Mouse (Mus musculus) embryonic facial prominence, embryonic 11.5 days (tissue): ENCODE measurements around the gene Syt5. TPM values are rescaled to one million over a fixed set of nuclear protein-coding genes. Genes with fewer than 3 reads are reported as not detected.
"Not testable (repeated sequence)": the region's sequence is repeated elsewhere in the genome, so short reads cannot be mapped to it uniquely, and the experiment has no call there.

Experiments
- ATAC-seq: fragments of 200-750 bp; cut with Nextera tagmentation; replicated peaks from 2 replicates; pipeline ENCODE4 v1.8.0; 2017; ENCODE audit warnings: low read depth; ENCODE audit not compliant: insufficient number of reproducible peaks, low FRiP score, low TSS enrichment
- DNase-seq: peaks from one replicate; pipeline ENCODE4 v3.0.0-alpha.2; 2015; ENCODE audit warnings: low spot score
- H3K27ac ChIP-seq: fragments of 300-500 bp; sonication (generic); replicated peaks from 2 replicates; pipeline ENCODE4 v1.5.1; 2014; ENCODE audit warnings: mild to moderate bottlenecking, low read depth, low read length, control low read depth
- H3K27me3 ChIP-seq: fragments of 300-500 bp; sonication (generic); 2 replicates; pipeline ENCODE4 v1.6.1; 2014; ENCODE audit warnings: mild to moderate bottlenecking, low read length, moderate library complexity, mixed read lengths; ENCODE audit not compliant: control insufficient read depth, insufficient read depth
- H3K36me3 ChIP-seq: fragments of 300-500 bp; sonication (generic); replicated peaks from 2 replicates; pipeline ENCODE4 v1.6.1; 2014; ENCODE audit warnings: low read depth, mild to moderate bottlenecking, low read length, moderate library complexity, mixed read lengths; ENCODE audit not compliant: control insufficient read depth, insufficient read depth
- H3K4me1 ChIP-seq: fragments of 300-500 bp; sonication (generic); 2 replicates; pipeline ENCODE4 v1.6.1; 2014; ENCODE audit warnings: low read length, mixed read lengths; ENCODE audit not compliant: control insufficient read depth, insufficient read depth
- H3K4me2 ChIP-seq: fragments of 300-500 bp; sonication (generic); 2 replicates; pipeline ENCODE4 v1.6.1; 2014; ENCODE audit warnings: low read depth, mild to moderate bottlenecking, control low read depth, low read length, moderate library complexity
- H3K4me3 ChIP-seq: fragments of 300-500 bp; sonication (generic); 2 replicates; pipeline ENCODE4 v1.5.1; 2014; ENCODE audit warnings: low read depth, low read length, control low read depth
- H3K9ac ChIP-seq: fragments of 300-500 bp; sonication (generic); replicated peaks from 2 replicates; pipeline ENCODE4 v1.6.1; 2014; ENCODE audit warnings: mild to moderate bottlenecking, control low read depth, low read length
- H3K9me3 ChIP-seq: fragments of 300-500 bp; sonication (generic); replicated peaks from 2 replicates; pipeline ENCODE4 v1.6.1; 2016; ENCODE audit warnings: mild to moderate bottlenecking, low read length, inconsistent platforms, mixed read lengths; ENCODE audit not compliant: control insufficient read depth
- WGBS: fragments of 180-500 bp; shearing (Covaris S2); extraction: QIAGEN DNeasy Blood & Tissue Kit; methylation state at CpG from one replicate; pipeline ENCODE4 v1.1.7; 2014; 5-methylcytosine and 5-hydroxymethylcytosine counted together
- polyA plus RNA-seq: library from polyadenylated mRNA; unstranded; fragments of >200 nt; fragmentation: Nextera tagmentation; extraction: Ambion mirVana; gene quantifications from 2 replicates; pipeline ENCODE4 v1.2.1, GENCODE M21; 2014

Gene Syt5
- polyA plus RNA-seq, 1 experiment from 2014 or later = 4.8 TPM

DNA sequence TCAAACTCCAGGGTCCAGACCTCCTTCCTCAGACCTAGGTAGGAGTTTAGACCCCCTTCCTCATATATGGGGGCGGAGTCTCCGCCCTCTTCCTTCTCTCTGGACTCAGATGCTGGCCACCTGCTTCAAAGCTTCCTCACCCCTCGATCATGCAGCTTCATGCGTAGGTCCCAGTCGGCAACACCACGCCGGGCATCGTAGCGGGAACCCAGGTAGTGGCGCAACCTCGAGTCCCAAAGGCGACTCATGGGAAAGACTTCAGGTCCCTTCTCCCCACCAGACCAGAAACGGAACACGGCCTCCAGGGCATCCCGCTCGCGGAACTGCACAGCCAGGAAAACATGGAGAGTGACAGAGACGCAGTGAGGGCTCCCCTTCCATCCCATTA lies 20.0 kb downstream of the Syt5 start:
- DNase-seq (no peak), ATAC-seq (0 out of 2 replicates have a peak, but pooled peaks have one; percentile 2)
- Histone ChIP-seq H3K9ac (no peak overlapping the region), H3K4me2 (peak overlapping the region; percentile 56), H3K4me3 (no peak overlapping the region), H3K27me3 (no peaks in the 10 kb centered on the region), H3K36me3 (no peaks in the 10 kb centered on the region), H3K9me3 (no peaks in the 10 kb centered on the region), H3K4me1 (no peaks in the 10 kb centered on the region), H3K27ac (no peak overlapping the region)
- 49% methylated on average over 18 of the region's 18 CpGs for WGBS

DNA sequence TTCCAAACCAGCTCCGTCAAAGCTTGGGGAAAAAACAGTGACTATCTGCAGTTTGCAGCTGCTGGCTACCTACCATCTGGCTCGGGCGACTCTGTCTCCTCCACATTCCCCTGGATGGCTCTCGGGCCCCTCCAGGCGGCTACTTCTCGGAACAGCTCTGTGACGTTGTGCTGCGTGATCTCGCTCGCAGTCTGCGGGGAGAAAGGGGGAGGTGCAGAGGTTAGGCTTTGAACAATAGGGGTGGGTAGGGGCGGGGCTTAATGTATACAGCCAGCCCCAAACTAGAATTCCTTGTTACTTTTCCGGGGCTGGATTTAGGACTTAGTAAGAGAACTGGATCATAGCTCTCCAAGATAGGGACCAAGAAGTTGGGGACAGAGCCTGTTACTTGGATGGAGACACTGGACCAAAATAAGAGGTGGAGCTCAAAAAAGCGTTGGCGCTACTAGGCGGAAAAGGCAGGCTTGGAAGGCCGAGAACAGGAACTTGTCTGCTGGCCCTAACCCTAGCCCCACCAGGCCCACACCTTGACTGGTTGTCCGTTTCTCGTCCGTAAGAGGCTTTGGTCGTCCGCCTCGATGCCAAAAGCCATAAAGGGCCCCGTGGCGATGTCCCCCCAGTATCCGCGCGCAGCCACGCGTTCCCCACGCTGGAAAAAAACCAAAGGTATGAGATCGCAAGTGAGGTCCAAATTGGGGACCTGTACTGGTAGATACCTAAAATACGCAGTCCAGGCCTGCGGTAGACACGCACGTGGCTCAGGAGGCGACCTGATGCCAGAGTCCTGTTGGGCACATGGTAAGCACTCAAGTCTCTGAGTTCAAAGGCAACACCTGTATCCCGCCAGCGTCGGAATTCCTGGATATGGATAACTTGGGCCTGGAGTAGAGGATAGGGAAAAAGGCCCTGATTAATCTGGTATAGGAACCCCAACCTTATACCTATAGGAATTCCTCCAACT lies 20.7 kb downstream of the Syt5 start:
- Histone ChIP-seq H3K4me3 (peak overlapping the region; percentile 27), H3K27me3 (0 out of 2 replicates have a peak, but pooled peaks cover 1% of the 10 kb centered on the region), H3K27ac (no peak overlapping the region), H3K4me2 (peak overlapping the region; percentile 56), H3K36me3 (no peaks in the 10 kb centered on the region), H3K9ac (peak overlapping the region; percentile 61), H3K4me1 (no peaks in the 10 kb centered on the region), H3K9me3 (no peaks in the 10 kb centered on the region)
- ATAC-seq (peak; percentile 85), DNase-seq (peak; percentile 95)
- 21% methylated on average over 40 of the region's 40 CpGs for WGBS

DNA sequence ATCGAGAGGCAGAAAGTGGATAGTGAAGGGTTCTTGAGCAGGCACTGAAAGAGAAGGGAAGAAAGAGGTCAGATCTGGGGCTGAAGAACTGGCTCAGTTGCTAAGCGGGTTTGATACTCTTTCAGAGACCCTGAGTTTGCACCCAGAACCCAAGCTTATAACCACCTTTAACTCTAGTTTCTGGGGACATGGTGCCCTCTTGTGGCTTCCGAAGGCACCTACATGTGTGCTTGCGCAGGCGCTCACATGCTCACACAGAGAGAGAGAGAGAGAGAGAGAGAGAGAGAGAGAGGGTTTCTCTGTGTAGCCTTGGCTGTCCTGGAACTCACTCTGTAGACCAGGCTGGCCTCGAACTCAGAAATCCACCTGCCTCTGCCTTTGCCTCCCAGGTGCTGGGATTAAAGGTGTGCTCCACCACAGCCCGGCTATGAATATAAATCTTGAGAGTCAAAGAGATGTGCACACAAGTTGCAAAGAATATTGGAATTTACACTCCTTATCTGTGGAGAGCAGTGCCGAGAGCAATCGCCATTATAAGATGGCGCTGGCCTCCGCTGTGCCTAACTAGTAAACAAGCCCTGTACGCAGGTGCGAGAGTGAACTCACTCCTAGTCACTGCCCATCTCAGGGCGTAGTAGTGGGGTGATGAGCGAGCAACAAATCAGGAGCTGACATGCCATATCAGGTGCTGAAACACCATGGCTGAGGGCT lies 23.0 kb downstream of the Syt5 start, which contains the start of gene Tnni3:
Gene Tnni3 (minus strand): TSS at position 18 of the 711 bp plus-strand sequence.
- H3K36me3 ChIP-seq, H3K27ac ChIP-seq, ATAC-seq, H3K4me1 ChIP-seq, H3K9ac ChIP-seq, H3K4me3 ChIP-seq, H3K4me2 ChIP-seq, H3K9me3 ChIP-seq, H3K27me3 ChIP-seq: not testable (repeated sequence)
- DNase-seq = peak; percentile 77
- whole genome bisulfite sequencing = 73% methylated on average over 15 of the region's 15 CpGs

DNA sequence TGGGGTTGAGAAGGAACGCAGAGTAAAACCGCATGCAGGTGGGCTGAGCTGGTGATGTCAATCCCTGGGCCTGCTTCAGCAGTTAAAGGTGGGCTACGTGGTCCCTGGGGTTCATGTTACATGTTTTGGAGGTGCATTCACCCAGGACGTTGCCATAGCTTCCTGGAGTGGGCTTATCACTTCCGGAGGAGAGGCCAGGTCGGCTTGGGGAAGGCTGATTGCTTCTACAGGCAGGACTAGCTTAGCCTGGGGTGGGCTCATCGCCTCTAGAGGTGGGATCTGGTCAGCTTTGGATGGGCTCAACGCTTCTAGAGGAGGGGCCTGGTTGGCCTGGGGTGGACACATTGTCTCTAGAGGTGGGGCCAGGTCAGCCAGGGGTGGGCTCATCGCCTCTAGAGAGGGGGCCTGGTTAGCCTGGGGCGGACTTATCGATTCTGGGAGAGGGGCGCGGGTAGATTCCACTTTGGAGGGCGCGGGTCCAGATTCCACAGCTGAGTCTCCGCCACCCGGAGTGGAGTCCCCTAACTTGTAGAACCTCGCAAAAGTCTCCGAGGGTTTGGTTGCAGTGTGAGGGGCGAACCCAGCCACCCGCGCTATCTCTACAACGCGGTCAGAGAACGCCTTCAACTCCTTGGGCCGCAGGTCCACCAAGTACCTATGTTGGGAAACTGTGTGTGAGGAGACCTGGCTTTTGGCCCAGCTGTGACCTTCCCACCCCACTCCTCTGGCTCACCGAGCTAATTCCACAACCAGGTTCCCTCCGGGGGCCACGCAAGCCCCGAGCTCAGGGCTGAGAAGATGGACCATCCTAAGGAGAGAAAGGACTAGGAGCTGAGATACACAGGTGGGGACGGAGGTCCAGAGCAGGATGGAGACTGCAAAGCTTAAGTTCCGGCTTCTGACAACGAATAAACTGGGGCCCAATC lies 23.9 kb downstream of the Syt5 start:
- H3K4me1 ChIP-seq = no peaks in the 10 kb centered on the region
- H3K9ac ChIP-seq = no peak overlapping the region
- no peak for ATAC-seq
- H3K9me3 ChIP-seq = no peaks in the 10 kb centered on the region
- DNase-seq = no peak
- no peaks in the 10 kb centered on the region for H3K36me3 ChIP-seq
- no peak overlapping the region for H3K4me3 ChIP-seq
- H3K4me2 ChIP-seq = no peak overlapping the region
- H3K27ac ChIP-seq = no peak overlapping the region
- 0 out of 2 replicates have a peak, but pooled peaks cover 4% of the 10 kb centered on the region for H3K27me3 ChIP-seq
- 89% methylated on average over 33 of the region's 33 CpGs for WGBS

GRCm38 (mm10) chr7:4522292-4522691 lies 25.0 kb downstream of the Syt5 start:
- 82% methylated on average over 6 of the region's 6 CpGs for WGBS
- DNase-seq = no peak
- Histone ChIP-seq H3K9ac (no peak overlapping the region), H3K4me2 (no peak overlapping the region), H3K27me3 (0 out of 2 replicates have a peak, but pooled peaks cover 4% of the 10 kb centered on the region), H3K9me3 (no peaks in the 10 kb centered on the region), H3K27ac (no peak overlapping the region), H3K4me3 (no peak overlapping the region), H3K36me3 (no peaks in the 10 kb centered on the region), H3K4me1 (no peaks in the 10 kb centered on the region)
- ATAC-seq = no peak

GRCm38 (mm10) chr7:4521231-4522003 lies 25.9 kb downstream of the Syt5 start:
- peak; percentile 40 for DNase-seq
- WGBS = 32% methylated on average over 32 of the region's 32 CpGs

DNA sequence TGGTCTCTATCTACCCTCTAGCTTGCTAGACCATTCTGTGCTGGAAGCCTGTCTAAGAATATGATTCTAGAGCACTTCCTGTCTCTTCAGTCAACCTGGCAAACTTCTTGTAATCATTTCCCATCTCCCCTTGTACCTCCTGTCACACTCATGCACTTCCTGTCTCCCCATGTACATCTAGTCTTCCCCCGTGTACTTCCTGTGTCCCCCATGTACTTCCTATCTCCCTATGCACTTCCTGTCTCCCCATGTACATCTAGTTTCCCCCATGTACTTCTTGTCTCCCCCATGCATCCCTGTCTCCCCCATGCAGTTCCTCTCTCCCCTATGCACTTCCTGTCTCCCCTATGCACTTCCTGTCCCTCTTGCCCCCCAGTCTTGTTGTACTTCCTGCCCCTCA lies 28.9 kb downstream of the Syt5 start:
- ATAC-seq (no peak), DNase-seq (no peak)
- H3K4me2 ChIP-seq = no peak overlapping the region
- no peaks in the 10 kb centered on the region for H3K4me1 ChIP-seq
- H3K27ac ChIP-seq = no peak overlapping the region
- 0 out of 2 replicates have a peak, but pooled peaks cover 4% of the 10 kb centered on the region for H3K27me3 ChIP-seq
- no peaks in the 10 kb centered on the region for H3K36me3 ChIP-seq
- WGBS = 79% methylated on average over 1 of the region's 1 CpGs
- H3K9ac ChIP-seq = no peak overlapping the region
- H3K9me3 ChIP-seq = no peaks in the 10 kb centered on the region
- H3K4me3 ChIP-seq = no peak overlapping the region

More at GRCm38 (mm10) chr7:4521231-4522003, 25.9 kb downstream of the Syt5 start:
- Histone ChIP-seq H3K4me2 (peak overlapping the region; percentile 31), H3K27me3 (0 out of 2 replicates have a peak, but pooled peaks cover 4% of the 10 kb centered on the region), H3K9ac (no peak overlapping the region), H3K4me1 (no peaks in the 10 kb centered on the region), H3K27ac (no peak overlapping the region), H3K9me3 (no peaks in the 10 kb centered on the region), H3K36me3 (no peaks in the 10 kb centered on the region), H3K4me3 (peak overlapping the region; percentile 3; the same call in 1 of the 2 replicates)
- no peak for ATAC-seq
